Mouse (Mus musculus) intestine, postnatal 0 days (tissue): ENCODE measurements around the gene Gm45711. TPM values are rescaled to one million over a fixed set of nuclear protein-coding genes. Genes with fewer than 3 reads are reported as not detected.

Experiments used
- ATAC-seq: fragments of 200-750 bp; cut with Nextera tagmentation; 2 replicates; pipeline ENCODE4 v1.8.0; 2017; ENCODE audit warnings: mild to moderate bottlenecking, moderate TSS enrichment, moderate library complexity
- H3K27ac ChIP-seq: fragments of 300-500 bp; sonication (generic); 2 replicates; pipeline ENCODE4 v1.5.1; 2014; ENCODE audit warnings: mild to moderate bottlenecking, low read depth, low read length, moderate library complexity
- H3K27me3 ChIP-seq: fragments of 300-500 bp; sonication (generic); replicated peaks from 2 replicates; pipeline ENCODE4 v1.6.1; 2014; ENCODE audit warnings: low read length, mixed read lengths; ENCODE audit not compliant: control insufficient read depth, insufficient read depth
- H3K36me3 ChIP-seq: fragments of 300-500 bp; sonication (generic); 2 replicates; pipeline ENCODE4 v1.6.1; 2014; ENCODE audit warnings: mild to moderate bottlenecking, moderate library complexity; ENCODE audit not compliant: control insufficient read depth, insufficient read depth
- H3K4me1 ChIP-seq: fragments of 300-500 bp; sonication (generic); replicated peaks from 2 replicates; pipeline ENCODE4 v1.6.1; 2014; ENCODE audit warnings: antibody characterized with exemption, low read length, mixed read lengths; ENCODE audit not compliant: control insufficient read depth, insufficient read depth
- H3K4me2 ChIP-seq: fragments of 300-500 bp; sonication (generic); replicated peaks from 2 replicates; pipeline ENCODE4 v1.6.1; 2014; ENCODE audit warnings: low read depth, mild to moderate bottlenecking, moderate library complexity
- H3K4me3 ChIP-seq: fragments of 300-500 bp; sonication (generic); 2 replicates; pipeline ENCODE4 v1.5.1; 2014; ENCODE audit warnings: low read depth, low read length
- H3K9ac ChIP-seq: fragments of 300-500 bp; sonication (generic); 2 replicates; pipeline ENCODE4 v1.6.1; 2014; ENCODE audit warnings: mild to moderate bottlenecking, low read depth, low read length
- H3K9me3 ChIP-seq: fragments of 300-500 bp; sonication (generic); 2 replicates; pipeline ENCODE4 v1.6.1; 2016; ENCODE audit warnings: mixed run types; ENCODE audit not compliant: control insufficient read depth
- CTCF ChIP-seq: sonication (generic); IDR thresholded peaks from 2 replicates; pipeline ENCODE4 v1.5.1; 2016; ENCODE audit warnings: low read depth, mild to moderate bottlenecking, control low read depth, antibody characterized with exemption, moderate library complexity
- WGBS: fragments of 180-500 bp; shearing (Covaris S2); extraction: QIAGEN DNeasy Blood & Tissue Kit; methylation state at CpG from one replicate; pipeline ENCODE4 v1.1.7; 2014; 5-methylcytosine and 5-hydroxymethylcytosine counted together
- polyA plus RNA-seq: library from polyadenylated mRNA; unstranded; fragments of >200 nt; fragmentation: Nextera tagmentation; extraction: Ambion mirVana; gene quantifications from 2 replicates; pipeline ENCODE4 v1.2.1, GENCODE M21; 2015

Gene Gm45711
- polyA plus RNA-seq, 1 experiment from 2014 or later: not detected

DNA sequence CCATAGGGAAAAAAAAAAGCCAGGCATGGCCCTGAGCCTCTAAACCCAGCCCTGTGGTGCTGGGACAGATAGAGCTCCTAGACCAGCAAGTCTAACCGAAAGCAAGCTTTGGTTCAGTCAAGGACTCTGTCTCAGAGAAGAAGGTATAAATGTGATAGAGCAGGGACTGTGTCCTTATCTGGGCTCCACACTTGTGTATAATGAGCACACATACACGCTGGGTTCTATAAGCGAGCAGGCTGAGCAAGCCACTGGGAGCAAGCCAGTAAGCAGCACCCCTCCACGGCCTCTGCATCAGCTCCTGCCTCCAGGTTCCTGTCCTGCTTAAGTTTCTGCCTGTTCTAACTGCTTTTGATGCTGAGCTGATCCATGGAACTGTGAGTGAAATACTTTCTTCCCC lies 77.8 kb downstream of the Gm45711 start:
- Histone ChIP-seq H3K9ac (no peak overlapping the region), H3K4me3 (no peak overlapping the region), H3K9me3 (no peaks in the 10 kb centered on the region), H3K4me2 (no peak overlapping the region), H3K27ac (no peak overlapping the region), H3K36me3 (peaks cover 58% of the 10 kb centered on the region), H3K27me3 (no peaks in the 10 kb centered on the region), H3K4me1 (no peaks in the 10 kb centered on the region)
- no peak for ATAC-seq
- 94% methylated on average over 4 of the region's 4 CpGs for WGBS
- no peak for TF ChIP-seq CTCF

Other genes with a start within 250 kb of the Gm45711 start
- gene Cdh5, start 208.5 kb downstream of the Gm45711 start, polyA plus RNA-seq: 12.1 and 12.4 TPM in 2 replicates
- gene Bean1, start 139.6 kb downstream of the Gm45711 start, polyA plus RNA-seq: 0.85 TPM in 2 replicates
- gene Tk2, start 61.5 kb downstream of the Gm45711 start, polyA plus RNA-seq: 12.0 and 12.4 TPM in 2 replicates
- gene Cklf, start 59.2 kb downstream of the Gm45711 start, polyA plus RNA-seq: 16.5 and 17.8 TPM in 2 replicates
- not detected in 2 replicates for gene Cmtm2a, start 16.9 kb downstream of the Gm45711 start, polyA plus RNA-seq
- not detected in 2 replicates for gene Cmtm1, start 64 bp upstream of the Gm45711 start, polyA plus RNA-seq
- gene Gm11020, start 11.5 kb upstream of the Gm45711 start, polyA plus RNA-seq: not detected in 2 replicates
- gene Cmtm2b, start 12.1 kb upstream of the Gm45711 start, polyA plus RNA-seq: not detected in 2 replicates
- gene Cmtm3, start 29.3 kb upstream of the Gm45711 start, polyA plus RNA-seq: 40.3 and 40.5 TPM in 2 replicates
- 5.9 and 6.7 TPM in 2 replicates for gene Cmtm4, start 85.7 kb upstream of the Gm45711 start, polyA plus RNA-seq
- 19.0 and 20.4 TPM in 2 replicates for gene Dync1li2, start 133.0 kb upstream of the Gm45711 start, polyA plus RNA-seq
- gene Terb1, start 199.8 kb upstream of the Gm45711 start, polyA plus RNA-seq: 0.16 TPM in 2 replicates
- 43.8 and 48.6 TPM in 2 replicates for gene Nae1, start 224.6 kb upstream of the Gm45711 start, polyA plus RNA-seq
- 0.82 and 1.1 TPM in 2 replicates for gene Car7, start 224.6 kb upstream of the Gm45711 start, polyA plus RNA-seq